Mouse (Mus musculus): ENCODE data around the gene Bud13.

DNA sequence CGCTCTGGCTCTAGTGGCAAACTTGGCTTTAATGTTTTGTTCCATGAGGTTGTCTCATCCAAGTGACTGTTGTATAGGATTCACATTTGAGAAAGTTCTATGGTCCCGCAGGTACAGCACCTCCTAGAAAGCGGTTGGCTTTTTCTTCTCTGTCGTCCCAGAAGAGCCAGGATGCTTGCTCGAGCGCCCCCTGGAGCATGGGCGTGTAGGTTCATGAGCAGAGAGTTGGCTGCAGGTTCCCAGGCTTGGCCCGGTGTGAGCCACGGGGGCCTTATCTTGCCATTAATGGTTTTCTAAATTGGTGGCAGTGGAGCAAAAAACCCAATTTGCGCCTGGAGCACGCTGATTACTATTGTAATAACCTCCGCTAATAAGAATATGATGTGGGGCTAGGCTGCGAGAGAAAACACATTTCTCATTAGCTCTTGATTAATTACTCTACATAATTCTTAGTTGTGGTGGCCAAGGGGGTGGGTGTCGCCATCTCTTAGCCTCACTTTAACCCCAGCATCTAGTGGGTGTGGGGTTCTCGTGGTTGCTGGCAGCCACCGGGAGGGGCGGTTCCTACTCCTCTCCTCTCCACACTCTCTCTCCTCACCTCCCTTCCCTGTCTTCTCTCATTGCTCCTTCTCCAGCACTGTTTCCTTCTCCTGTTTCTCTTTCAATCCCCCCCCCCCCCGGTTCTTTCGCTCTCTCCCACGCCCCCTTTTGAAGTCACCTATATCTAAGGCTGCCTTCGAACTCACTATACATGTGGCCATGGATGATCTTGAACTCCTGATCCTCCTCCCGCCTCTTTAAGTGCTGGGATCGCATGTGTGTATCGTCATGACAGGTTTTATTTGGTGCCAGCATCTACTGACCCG lies 45.1 kb downstream of the Bud13 start:
- no peak for TF ChIP-seq CTCF (IDR thresholded peaks at IDR 0.05; ENCODE audit: extremely low read depth, insufficient read depth, insufficient read length, insufficient replicate concordance)
- TF ChIP-seq POLR2A (IDR thresholded peaks at IDR 0.05; ENCODE audit: low read depth, low read length) = no peak

Measured in spleen, adult 2 months (tissue).